Mouse (Mus musculus) stomach, postnatal 0 days (tissue): ENCODE data around the gene Chchd6. TPM values are rescaled to one million over a fixed set of nuclear protein-coding genes. Genes with fewer than 3 reads are reported as not detected.

Source experiments
- ATAC-seq: fragments of 200-750 bp; cut with Nextera tagmentation; 2 replicates; pipeline ENCODE4 v1.8.0; 2017; ENCODE audit not compliant: low FRiP score, low TSS enrichment
- DNase-seq: peaks from one replicate; pipeline ENCODE4 v3.0.0-alpha.2; 2016; ENCODE audit warnings: low spot score
- H3K27ac ChIP-seq: fragments of 300-500 bp; sonication (generic); replicated peaks from 2 replicates; pipeline ENCODE4 v1.5.1; 2014; ENCODE audit warnings: mild to moderate bottlenecking, control low read depth
- H3K27me3 ChIP-seq: fragments of 300-500 bp; sonication (generic); 2 replicates; pipeline ENCODE4 v1.6.1; 2014; ENCODE audit warnings: low read length; ENCODE audit not compliant: control insufficient read depth, insufficient read depth
- H3K36me3 ChIP-seq: fragments of 300-500 bp; sonication (generic); 2 replicates; pipeline ENCODE4 v1.6.1; 2014; ENCODE audit warnings: low read length, mixed read lengths; ENCODE audit not compliant: control insufficient read depth, insufficient read depth
- H3K4me1 ChIP-seq: fragments of 300-500 bp; sonication (generic); replicated peaks from 2 replicates; pipeline ENCODE4 v1.6.1; 2014; ENCODE audit warnings: antibody characterized with exemption; ENCODE audit not compliant: control insufficient read depth, insufficient read depth
- H3K4me2 ChIP-seq: fragments of 300-500 bp; sonication (generic); replicated peaks from 2 replicates; pipeline ENCODE4 v1.6.1; 2014; ENCODE audit warnings: low read depth, mild to moderate bottlenecking, control low read depth, moderate library complexity
- H3K4me3 ChIP-seq: fragments of 300-500 bp; sonication (generic); 2 replicates; pipeline ENCODE4 v1.5.1; 2014; ENCODE audit warnings: low read depth, low read length, control low read depth
- H3K9ac ChIP-seq: fragments of 300-500 bp; sonication (generic); 2 replicates; pipeline ENCODE4 v1.6.1; 2014; ENCODE audit warnings: mild to moderate bottlenecking, low read length, control low read depth, mixed read lengths
- H3K9me3 ChIP-seq: fragments of 300-500 bp; sonication (generic); 2 replicates; pipeline ENCODE4 v1.6.1; 2016; ENCODE audit warnings: low read length; ENCODE audit not compliant: control insufficient read depth
- CTCF ChIP-seq: IDR thresholded peaks from 2 replicates; pipeline ENCODE4 v1.5.1; 2016; ENCODE audit warnings: antibody characterized with exemption, low read depth, mild to moderate bottlenecking, moderate library complexity
- EP300 ChIP-seq: optimal IDR thresholded peaks from 2 replicates; pipeline ENCODE3; 2016; ENCODE audit warnings: antibody characterized with exemption
- WGBS: fragments of 180-500 bp; shearing (Covaris S2); extraction: QIAGEN DNeasy Blood & Tissue Kit; methylation state at CpG from one replicate; pipeline ENCODE4 v1.1.7; 2014; 5-methylcytosine and 5-hydroxymethylcytosine counted together
- polyA plus RNA-seq: library from polyadenylated mRNA; unstranded; fragments of >200 nt; fragmentation: Nextera tagmentation; extraction: Ambion mirVana; gene quantifications from 2 replicates; pipeline ENCODE4 v1.2.1, GENCODE M21; 2015

Chchd6 gene
- polyA plus RNA-seq, 1 experiment from 2014 or later, result 22.7 TPM

- WGBS, result 61% methylated on average over 3 of the region's 3 CpGs
- no peak overlapping the region for H3K9ac ChIP-seq
- no peak overlapping the region for H3K4me2 ChIP-seq
- no peaks in the 10 kb centered on the region for H3K9me3 ChIP-seq
- H3K36me3 ChIP-seq, result peaks cover 5% of the 10 kb centered on the region; the same call in 1 of the 2 replicates
- no peak for DNase-seq
- peaks cover 6% of the 10 kb centered on the region for H3K4me1 ChIP-seq
- no peak overlapping the region for H3K27ac ChIP-seq
- H3K27me3 ChIP-seq, result no peaks in the 10 kb centered on the region
- TF ChIP-seq EP300 (no peak), CTCF (no peak)
- no peak overlapping the region for H3K4me3 ChIP-seq
- no peak for ATAC-seq
These were observed 236.3 kb downstream of the Chchd6 start for GRCm38 (mm10) chr6:89359192-89359591.

- DNase-seq (no peak), ATAC-seq (no peak)
- H3K9ac ChIP-seq, result no peak overlapping the region
- no peak overlapping the region for H3K4me2 ChIP-seq
- no peaks in the 10 kb centered on the region for H3K9me3 ChIP-seq
- H3K36me3 ChIP-seq, result peaks cover 5% of the 10 kb centered on the region; the same call in 1 of the 2 replicates
- H3K4me3 ChIP-seq, result no peak overlapping the region
- TF ChIP-seq EP300 (no peak), CTCF (no peak)
- no peak overlapping the region for H3K27ac ChIP-seq
- peaks cover 16% of the 10 kb centered on the region for H3K4me1 ChIP-seq
- no peaks in the 10 kb centered on the region for H3K27me3 ChIP-seq
- 68% methylated on average over 7 of the region's 7 CpGs for WGBS
These were observed 239.8 kb downstream of the Chchd6 start for GRCm38 (mm10) chr6:89355661-89356060.

DNA sequence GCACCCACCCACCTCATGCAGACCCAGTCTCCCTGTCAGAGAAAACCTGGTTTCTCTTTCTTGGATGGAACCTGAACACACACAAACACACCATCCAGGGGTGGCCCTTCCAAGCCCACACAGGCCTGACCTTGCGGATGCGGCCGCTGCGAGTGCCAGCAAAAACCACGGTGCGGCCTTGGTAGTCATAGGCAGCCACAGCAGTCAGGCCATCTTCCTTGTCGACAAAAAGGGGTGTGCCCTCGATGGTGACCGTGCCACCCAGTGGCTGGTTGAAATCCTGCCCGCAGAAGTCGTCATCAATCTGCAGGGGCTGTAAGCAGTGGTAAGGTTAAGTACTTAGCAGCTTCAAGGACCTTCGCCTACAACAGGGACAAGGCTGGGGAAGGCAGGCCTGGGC lies 240.7 kb downstream of the Chchd6 start:
- Histone ChIP-seq H3K27ac (no peak overlapping the region), H3K4me3 (no peak overlapping the region), H3K36me3 (peaks cover 5% of the 10 kb centered on the region; the same call in 1 of the 2 replicates), H3K9ac (no peak overlapping the region), H3K4me2 (no peak overlapping the region), H3K27me3 (no peaks in the 10 kb centered on the region), H3K4me1 (peaks cover 13% of the 10 kb centered on the region), H3K9me3 (no peaks in the 10 kb centered on the region)
- ATAC-seq (no peak), DNase-seq (no peak)
- 78% methylated on average over 12 of the region's 12 CpGs for WGBS
- TF ChIP-seq EP300 (no peak), CTCF (peak; percentile 42)

DNA sequence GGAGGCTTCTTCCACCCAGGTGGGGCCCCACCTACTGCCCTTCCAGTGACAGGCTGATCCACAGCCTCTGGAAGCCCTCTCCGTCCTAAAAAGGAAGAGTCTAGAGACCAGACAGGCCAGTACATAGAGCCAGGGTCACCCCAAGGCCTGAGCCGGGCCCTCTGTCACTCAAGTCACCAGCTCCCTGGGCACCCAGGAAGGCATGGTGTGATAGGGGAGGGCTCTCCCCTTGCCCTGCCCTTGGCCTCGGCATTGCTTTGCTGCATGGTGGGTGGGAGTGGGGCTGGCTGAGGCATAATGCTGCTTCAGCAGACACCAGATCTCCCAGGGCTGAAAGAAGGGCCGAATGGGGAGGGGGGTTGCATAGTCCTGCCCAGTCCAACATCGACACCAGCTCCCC lies 241.4 kb downstream of the Chchd6 start:
- Histone ChIP-seq H3K9me3 (no peaks in the 10 kb centered on the region), H3K4me1 (peaks cover 13% of the 10 kb centered on the region), H3K27ac (peak overlapping the region; percentile 77), H3K36me3 (peaks cover 5% of the 10 kb centered on the region; the same call in 1 of the 2 replicates), H3K4me2 (no peak overlapping the region; the same call in 1 of the 2 replicates), H3K27me3 (no peaks in the 10 kb centered on the region), H3K9ac (no peak overlapping the region), H3K4me3 (no peak overlapping the region)
- ATAC-seq (no peak), DNase-seq (no peak)
- 58% methylated on average over 5 of the region's 5 CpGs for WGBS
- TF ChIP-seq CTCF (no peak), EP300 (no peak)

DNA sequence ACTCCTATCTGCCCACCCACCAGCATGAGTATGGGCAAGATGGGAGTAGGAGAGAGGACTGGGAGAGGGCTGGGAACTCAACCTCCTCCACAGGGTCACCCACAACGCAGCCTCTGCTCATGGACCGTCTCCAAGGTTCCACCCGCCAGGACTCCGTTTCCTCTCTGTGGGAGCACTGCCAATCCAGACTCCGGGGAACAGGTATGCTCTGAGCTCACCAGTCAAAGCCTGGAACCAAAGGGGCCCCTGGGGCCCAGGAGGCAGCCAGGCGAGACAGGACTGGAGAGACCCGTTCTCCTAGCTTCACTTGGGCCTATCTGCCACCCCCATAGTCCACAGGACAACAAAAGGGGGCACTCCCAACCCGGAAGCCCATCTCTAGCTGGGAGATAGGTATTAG lies 242.4 kb downstream of the Chchd6 start:
- Histone ChIP-seq H3K4me2 (no peak overlapping the region), H3K9ac (no peak overlapping the region), H3K9me3 (no peaks in the 10 kb centered on the region), H3K4me3 (no peak overlapping the region), H3K4me1 (peaks cover 13% of the 10 kb centered on the region), H3K27me3 (no peaks in the 10 kb centered on the region), H3K36me3 (peaks cover 5% of the 10 kb centered on the region; the same call in 1 of the 2 replicates), H3K27ac (peak overlapping the region; percentile 77)
- DNase-seq, result peak; percentile 26
- TF ChIP-seq EP300, result no peak
- no peak for TF ChIP-seq CTCF
- 42% methylated on average over 8 of the region's 8 CpGs for WGBS
- peak; percentile 15; the same call in 1 of the 2 replicates for ATAC-seq

DNA sequence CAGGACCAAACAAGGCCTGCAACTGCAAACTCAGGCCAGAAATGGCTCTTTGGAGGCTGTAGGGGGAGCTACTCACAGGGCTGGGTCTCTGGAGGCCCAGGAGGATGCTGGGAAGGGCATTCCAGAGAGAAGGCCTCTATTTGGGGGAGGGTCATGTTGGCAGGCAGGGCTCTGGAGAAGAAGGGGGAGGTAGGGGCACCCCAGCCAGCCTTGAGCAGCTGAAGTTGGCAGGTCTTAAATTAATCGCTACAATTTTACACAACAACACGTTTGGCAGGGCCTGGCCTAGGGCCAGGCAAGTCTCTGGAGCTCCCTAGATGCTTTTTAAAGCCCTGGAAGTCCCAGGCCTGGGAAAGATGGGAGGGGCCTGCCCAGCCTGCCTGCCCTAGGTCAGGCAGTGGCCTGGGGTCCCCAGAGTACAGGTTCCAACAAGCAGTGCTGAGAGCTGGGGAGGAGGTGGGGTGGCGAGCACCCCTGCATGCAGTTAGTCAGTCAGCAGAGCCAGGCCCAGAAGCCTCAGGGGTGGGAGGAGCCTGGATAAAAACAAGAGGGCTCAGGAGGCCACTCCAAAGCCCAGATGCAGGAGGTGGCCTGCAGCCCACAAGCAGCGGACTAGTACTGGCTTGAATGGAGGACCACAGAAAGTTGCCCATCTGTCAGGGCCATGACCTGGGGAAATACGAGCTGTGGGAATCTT lies 243.9 kb downstream of the Chchd6 start:
- 21% methylated on average over 5 of the region's 5 CpGs for WGBS

More for the DNA sequence above, 243.9 kb downstream of the Chchd6 start:
- no peak overlapping the region for H3K4me3 ChIP-seq
- H3K27ac ChIP-seq, result peak overlapping the region; percentile 81
- DNase-seq (peak; percentile 45), ATAC-seq (peak; percentile 60; the same call in 1 of the 2 replicates)
- 0 out of 2 replicates have a peak overlapping the region, but pooled peaks have one; percentile 18 for H3K9ac ChIP-seq
- H3K9me3 ChIP-seq, result no peaks in the 10 kb centered on the region
- peak; percentile 71 for TF ChIP-seq CTCF
- TF ChIP-seq EP300, result peak; percentile 17
- H3K4me2 ChIP-seq, result no peak overlapping the region
- no peaks in the 10 kb centered on the region for H3K27me3 ChIP-seq
- peaks cover 7% of the 10 kb centered on the region; the same call in 1 of the 2 replicates for H3K36me3 ChIP-seq
- H3K4me1 ChIP-seq, result peaks cover 13% of the 10 kb centered on the region
